Mouse (Mus musculus) gastrocnemius, postnatal 25 days (tissue): ENCODE results near the gene Sesn2. TPM values are rescaled to one million over a fixed set of nuclear protein-coding genes. Genes with fewer than 3 reads are reported as not detected.
"Not testable (repeated sequence)": the region's sequence is repeated elsewhere in the genome, so short reads cannot be mapped to it uniquely, and the experiment has no call there.

Source experiments
- DNase-seq: peaks from one replicate; pipeline ENCODE4 v3.0.0; 2022
- total RNA-seq, 2 experiments: library from RNA; stranded (reverse); gene quantifications; 1 replicate in 1 of 2; 2 replicates in 1 of 2; pipeline ENCODE4 v1.2.3; 2021

The Sesn2 gene
- total RNA-seq, 2 experiments from 2014 or later = 1.9 to 2.3 TPM

GRCm38 (mm10) chr4:132482104-132482503 lies 28.2 kb downstream of the Sesn2 start:
- DNase-seq = not testable (repeated sequence)

- no peak for DNase-seq
Measured at GRCm38 (mm10) chr4:132477833-132478232, 32.5 kb downstream of the Sesn2 start.

GRCm38 (mm10) chr4:132475895-132476878 lies 34.1 kb downstream of the Sesn2 start:
- no peak for DNase-seq

GRCm38 (mm10) chr4:132474631-132475030 lies 35.7 kb downstream of the Sesn2 start:
- no peak for DNase-seq

GRCm38 (mm10) chr4:132473411-132473810 lies 36.9 kb downstream of the Sesn2 start:
- DNase-seq = no peak

- no peak for DNase-seq
Measured at GRCm38 (mm10) chr4:132469873-132470272, 40.4 kb downstream of the Sesn2 start.

- no peak for DNase-seq
Measured at GRCm38 (mm10) chr4:132464255-132464613, 46.1 kb downstream of the Sesn2 start.

- peak; percentile 90 for DNase-seq
Measured at GRCm38 (mm10) chr4:132463430-132464254, 46.7 kb downstream of the Sesn2 start, which contains the start of gene Med18. Med18 (minus strand) TSS chr4:132463921.

GRCm38 (mm10) chr4:132462836-132463235 lies 47.5 kb downstream of the Sesn2 start:
- no peak for DNase-seq

GRCm38 (mm10) chr4:132460225-132460624 lies 50.1 kb downstream of the Sesn2 start:
- DNase-seq = no peak

GRCm38 (mm10) chr4:132455561-132455960 lies 54.7 kb downstream of the Sesn2 start:
- no peak for DNase-seq

- no peak for DNase-seq
Measured at GRCm38 (mm10) chr4:132455146-132455545, 55.2 kb downstream of the Sesn2 start.

- no peak for DNase-seq
Measured at GRCm38 (mm10) chr4:132454216-132454615, 56.1 kb downstream of the Sesn2 start.

GRCm38 (mm10) chr4:132449778-132450177 lies 60.5 kb downstream of the Sesn2 start:
- DNase-seq = no peak

- DNase-seq = no peak
Measured at GRCm38 (mm10) chr4:132446105-132446504, 64.2 kb downstream of the Sesn2 start.

GRCm38 (mm10) chr4:132444516-132444915 lies 65.8 kb downstream of the Sesn2 start:
- DNase-seq = no peak

Other genes starting within 250 kb of the Sesn2 start
- 1 to 10 TPM; 7.4 to 8.0 TPM for gene Gmeb1, start 248.9 kb downstream of the Sesn2 start, total RNA-seq
- 10 to 100 TPM; 31.6 to 32.1 TPM for gene Taf12, start 236.1 kb downstream of the Sesn2 start, total RNA-seq
- gene Rab42, start 207.1 kb downstream of the Sesn2 start, total RNA-seq = under 1 TPM in 1 of 2 experiments, not detected in 1; 0.48 TPM
- 10 to 100 TPM in 1 of 2 experiments, 1 to 10 TPM in 1; 9.9 to 10.4 TPM for gene Trnau1ap, start 181.0 kb downstream of the Sesn2 start, total RNA-seq
- gene Rcc1, start 156.9 kb downstream of the Sesn2 start, total RNA-seq = 1 to 10 TPM; 6.5 to 6.6 TPM
- 10 to 100 TPM; 10.3 to 10.6 TPM for gene Phactr4, start 88.0 kb downstream of the Sesn2 start, total RNA-seq
- gene Med18, start 46.6 kb downstream of the Sesn2 start, total RNA-seq = 1 to 10 TPM; 2.6 to 4.3 TPM
- 10 to 100 TPM; 46.3 to 58.5 TPM for gene Atpif1, start 23.2 kb upstream of the Sesn2 start, total RNA-seq
- 10 to 100 TPM; 43.5 to 44.5 TPM for gene Dnajc8, start 25.0 kb upstream of the Sesn2 start, total RNA-seq
- 1 to 10 TPM; 1.0 to 1.1 TPM for gene Ptafr, start 53.6 kb upstream of the Sesn2 start, total RNA-seq
- 10 to 100 TPM; 11.1 to 11.5 TPM for gene Eya3, start 128.5 kb upstream of the Sesn2 start, total RNA-seq
- gene Xkr8, start 222.0 kb upstream of the Sesn2 start, total RNA-seq = 1 to 10 TPM; 1.0 to 1.4 TPM
- gene Smpdl3b, start 246.8 kb upstream of the Sesn2 start, total RNA-seq = 1 to 10 TPM in 1 of 2 experiments, under 1 TPM in 1; 0.59 to 1.0 TPM